Mouse (Mus musculus): ENCODE results near the gene Ndrg3.

Gene Ndrg3

GRCm38 (mm10) chr2:156991470-156992319, at the start of gene Ndrg3:
Gene Ndrg3 (minus strand): TSS chr2:156992056.
- DNase-seq (ENCODE audit: low spot score in 2 of 2) = peak; percentile 94 to 97

GRCm38 (mm10) chr2:157041421-157041820, 49.6 kb upstream of the Ndrg3 start:
- no peak for DNase-seq (ENCODE audit: low spot score in 2 of 2)

GRCm38 (mm10) chr2:157040649-157041046, 48.8 kb upstream of the Ndrg3 start:
- no peak for DNase-seq (ENCODE audit: low spot score in 2 of 2)

- DNase-seq (ENCODE audit: low spot score in 2 of 2) = peak in 1 of 2 experiments; percentile 66
Measured at GRCm38 (mm10) chr2:157039900-157040648, 48.2 kb upstream of the Ndrg3 start.

GRCm38 (mm10) chr2:157037303-157037702, 45.4 kb upstream of the Ndrg3 start:
- DNase-seq (ENCODE audit: low spot score in 2 of 2) = no peak

GRCm38 (mm10) chr2:157036400-157036799, 44.5 kb upstream of the Ndrg3 start:
- DNase-seq (ENCODE audit: low spot score in 2 of 2) = no peak

GRCm38 (mm10) chr2:157035371-157035770, 43.5 kb upstream of the Ndrg3 start:
- no peak for DNase-seq (ENCODE audit: low spot score in 2 of 2)

GRCm38 (mm10) chr2:157030804-157031203, 38.9 kb upstream of the Ndrg3 start:
- DNase-seq (ENCODE audit: low spot score in 2 of 2) = peak; percentile 86 to 89

GRCm38 (mm10) chr2:157028261-157028660, 36.4 kb upstream of the Ndrg3 start:
- DNase-seq (ENCODE audit: low spot score in 2 of 2) = no peak

GRCm38 (mm10) chr2:157027106-157028008, 35.5 kb upstream of the Ndrg3 start:
- peak in 1 of 2 experiments; percentile 45 for DNase-seq (ENCODE audit: low spot score in 2 of 2)

GRCm38 (mm10) chr2:157021156-157021555, 29.3 kb upstream of the Ndrg3 start:
- DNase-seq (ENCODE audit: low spot score in 2 of 2) = no peak

GRCm38 (mm10) chr2:157019228-157019627, 27.4 kb upstream of the Ndrg3 start:
- no peak for DNase-seq (ENCODE audit: low spot score in 2 of 2)

GRCm38 (mm10) chr2:157016529-157017270, 24.8 kb upstream of the Ndrg3 start:
- no peak for DNase-seq (ENCODE audit: low spot score in 2 of 2)

- peak in 1 of 2 experiments; percentile 1 for DNase-seq (ENCODE audit: low spot score in 2 of 2)
Measured at GRCm38 (mm10) chr2:157012341-157012740, 20.5 kb upstream of the Ndrg3 start.

- no peak for DNase-seq (ENCODE audit: low spot score in 2 of 2)
Measured at GRCm38 (mm10) chr2:157010634-157011310, 18.9 kb upstream of the Ndrg3 start.

GRCm38 (mm10) chr2:157010121-157010520, 18.3 kb upstream of the Ndrg3 start:
- no peak for DNase-seq (ENCODE audit: low spot score in 2 of 2)

- DNase-seq (ENCODE audit: low spot score in 2 of 2) = no peak
Measured at GRCm38 (mm10) chr2:157008509-157008908, 16.7 kb upstream of the Ndrg3 start.

GRCm38 (mm10) chr2:157007234-157007596, 15.4 kb upstream of the Ndrg3 start:
- DNase-seq (ENCODE audit: low spot score in 2 of 2) = no peak

- peak; percentile 73 to 87 for DNase-seq (ENCODE audit: low spot score in 2 of 2)
Measured at GRCm38 (mm10) chr2:157006511-157007233, 14.8 kb upstream of the Ndrg3 start, which contains the start of gene Dsn1. Gene Dsn1 (minus strand): TSS chr2:157007154.

GRCm38 (mm10) chr2:157002321-157002720, 10.5 kb upstream of the Ndrg3 start:
- DNase-seq (ENCODE audit: low spot score in 2 of 2) = no peak
